Mouse (Mus musculus) liver, postnatal 0 days (tissue): ENCODE measurements at regions not wholly inside any gene's neighbourhood (a gene's known extent, or its start where the extent isn't known, plus 50 kb on each side); places are given as distances from the start of the nearest gene placed in this dataset.

ENCODE experiments used
- CTCF ChIP-seq: sonication (generic); IDR thresholded peaks from 2 replicates; pipeline ENCODE4 v1.5.1; 2016; ENCODE audit warnings: antibody characterized with exemption, low read depth
- EP300 ChIP-seq: IDR thresholded peaks from 2 replicates; pipeline ENCODE4 v1.6.1; 2016; ENCODE audit warnings: antibody characterized with exemption, low read depth, mild to moderate bottlenecking

GRCm38 (mm10) chr6:117428441-117428840 is 260.1 kb downstream of the Cxcl12 start:
- TF ChIP-seq EP300: no peak
- TF ChIP-seq CTCF: no peak
